ENCODE assay signal across 11 mouse cellular contexts in the genomic region with DNA sequence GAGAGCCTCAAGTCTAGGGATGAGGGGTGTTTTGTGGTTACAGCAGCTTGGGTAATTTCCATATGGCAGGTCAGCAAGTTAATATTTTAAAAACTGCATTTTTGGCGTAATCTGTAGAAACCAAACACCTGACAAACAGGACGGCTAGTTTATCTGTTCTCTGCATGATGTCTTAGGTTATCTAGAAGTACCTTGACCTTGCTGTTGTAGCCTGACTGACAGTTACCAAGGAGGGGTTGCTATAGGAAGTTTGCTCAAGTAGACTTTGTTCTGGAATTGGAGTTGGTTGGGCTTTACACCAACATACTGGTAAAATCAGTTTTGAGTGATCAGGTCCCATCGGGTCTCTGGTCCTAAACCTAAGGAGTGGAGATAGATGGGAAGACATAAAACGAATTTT.
"Had no signal": no experiment of that assay in that cellular context is flagged by ENCODE, and none has a peak within 500 bp of the region (broad histone marks: within the 10 kb centered on the region; RNA-seq: fewer than 3 reads in every experiment).

No protein-coding gene starts in this region.

- H3K9me3 ChIP-seq: kidney, embryonic 15.5 days; limb, embryonic 15.5 days; midbrain, embryonic 12.5 days; neural tube, embryonic 13.5 days had no signal

- H3K36me3 ChIP-seq: kidney, embryonic 15.5 days; limb, embryonic 15.5 days; midbrain, embryonic 12.5 days; neural tube, embryonic 13.5 days had no signal

- H3K4me3 ChIP-seq: kidney, embryonic 15.5 days; limb, embryonic 15.5 days; midbrain, embryonic 12.5 days; neural tube, embryonic 13.5 days had no signal

- ATAC-seq: midbrain, embryonic 16.5 days had no signal

- H3K9ac ChIP-seq: kidney, embryonic 15.5 days; limb, embryonic 15.5 days; midbrain, embryonic 12.5 days; neural tube, embryonic 13.5 days had no signal

- DNase-seq: kidney, adult 18-20 months; kidney, postnatal 14 days; lung, adult 18-20 months; lung, postnatal 36 days; right cerebral cortex, postnatal 14 days; thymus, postnatal 4 days had no signal

- H3K27me3 ChIP-seq: kidney, embryonic 15.5 days; limb, embryonic 15.5 days; midbrain, embryonic 12.5 days; neural tube, embryonic 13.5 days had no signal

- H3K27ac ChIP-seq: kidney, embryonic 15.5 days; limb, embryonic 15.5 days; midbrain, embryonic 12.5 days; neural tube, embryonic 13.5 days had no signal

- H3K4me2 ChIP-seq: kidney, embryonic 15.5 days; limb, embryonic 15.5 days; midbrain, embryonic 12.5 days; neural tube, embryonic 13.5 days had no signal
